Mouse (Mus musculus) kidney, postnatal 0 days (tissue): Measurements from ENCODE around the gene Zfp493. TPM values are rescaled to one million over a fixed set of nuclear protein-coding genes. Genes with fewer than 3 reads are reported as not detected.
"Not testable (repeated sequence)": the region's sequence is repeated elsewhere in the genome, so short reads cannot be mapped to it uniquely, and the experiment has no call there.

ENCODE experiments used
- ATAC-seq: fragments of 200-750 bp; cut with Nextera tagmentation; replicated peaks from 2 replicates; pipeline ENCODE4 v1.8.0; 2017; ENCODE audit warnings: low read depth, moderate number of reproducible peaks, moderate TSS enrichment, moderate library complexity; ENCODE audit not compliant: low FRiP score
- DNase-seq: peaks from one replicate; pipeline ENCODE4 v3.0.0-alpha.2; 2016; ENCODE audit warnings: low spot score
- H3K27ac ChIP-seq: fragments of 300-500 bp; sonication (generic); 2 replicates; pipeline ENCODE4 v1.5.1; 2014; ENCODE audit warnings: mild to moderate bottlenecking
- H3K27me3 ChIP-seq: fragments of 300-500 bp; sonication (generic); 2 replicates; pipeline ENCODE4 v1.6.1; 2014; ENCODE audit warnings: low read length, mixed read lengths; ENCODE audit not compliant: insufficient read depth
- H3K36me3 ChIP-seq: fragments of 300-500 bp; sonication (generic); 2 replicates; pipeline ENCODE4 v1.6.1; 2014; ENCODE audit warnings: low read length, mixed read lengths; ENCODE audit not compliant: insufficient read depth
- H3K4me1 ChIP-seq: fragments of 300-500 bp; sonication (generic); replicated peaks from 2 replicates; pipeline ENCODE4 v1.6.1; 2014; ENCODE audit warnings: antibody characterized with exemption, low read length, mixed read lengths; ENCODE audit not compliant: insufficient read depth
- H3K4me2 ChIP-seq: fragments of 300-500 bp; sonication (generic); 2 replicates; pipeline ENCODE4 v1.6.1; 2014; ENCODE audit warnings: mild to moderate bottlenecking, low read length, moderate library complexity, mixed read lengths
- H3K4me3 ChIP-seq: fragments of 300-500 bp; sonication (generic); replicated peaks from 2 replicates; pipeline ENCODE4 v1.5.1; 2014; ENCODE audit warnings: low read depth, low read length
- H3K9ac ChIP-seq: fragments of 300-500 bp; sonication (generic); 2 replicates; pipeline ENCODE4 v1.6.1; 2014; ENCODE audit warnings: low read depth, low read length
- H3K9me3 ChIP-seq: fragments of 300-500 bp; sonication (generic); replicated peaks from 2 replicates; pipeline ENCODE4 v1.6.1; 2016; ENCODE audit warnings: low read length, inconsistent platforms, mixed read lengths
- CTCF ChIP-seq: IDR thresholded peaks from 2 replicates; pipeline ENCODE4 v1.5.1; 2016; ENCODE audit warnings: antibody characterized with exemption, low read depth, mild to moderate bottlenecking, moderate library complexity
- WGBS: fragments of 180-500 bp; shearing (Covaris S2); extraction: QIAGEN DNeasy Blood & Tissue Kit; methylation state at CpG from one replicate; pipeline ENCODE4 v1.1.7; 2014; 5-methylcytosine and 5-hydroxymethylcytosine counted together
- polyA plus RNA-seq: library from polyadenylated mRNA; unstranded; fragments of >200 nt; fragmentation: Nextera tagmentation; extraction: Ambion mirVana; gene quantifications from 2 replicates; pipeline ENCODE4 v1.2.1, GENCODE M21; 2015

The Zfp493 gene
- 1.6 TPM in 2 replicates for polyA plus RNA-seq

DNA sequence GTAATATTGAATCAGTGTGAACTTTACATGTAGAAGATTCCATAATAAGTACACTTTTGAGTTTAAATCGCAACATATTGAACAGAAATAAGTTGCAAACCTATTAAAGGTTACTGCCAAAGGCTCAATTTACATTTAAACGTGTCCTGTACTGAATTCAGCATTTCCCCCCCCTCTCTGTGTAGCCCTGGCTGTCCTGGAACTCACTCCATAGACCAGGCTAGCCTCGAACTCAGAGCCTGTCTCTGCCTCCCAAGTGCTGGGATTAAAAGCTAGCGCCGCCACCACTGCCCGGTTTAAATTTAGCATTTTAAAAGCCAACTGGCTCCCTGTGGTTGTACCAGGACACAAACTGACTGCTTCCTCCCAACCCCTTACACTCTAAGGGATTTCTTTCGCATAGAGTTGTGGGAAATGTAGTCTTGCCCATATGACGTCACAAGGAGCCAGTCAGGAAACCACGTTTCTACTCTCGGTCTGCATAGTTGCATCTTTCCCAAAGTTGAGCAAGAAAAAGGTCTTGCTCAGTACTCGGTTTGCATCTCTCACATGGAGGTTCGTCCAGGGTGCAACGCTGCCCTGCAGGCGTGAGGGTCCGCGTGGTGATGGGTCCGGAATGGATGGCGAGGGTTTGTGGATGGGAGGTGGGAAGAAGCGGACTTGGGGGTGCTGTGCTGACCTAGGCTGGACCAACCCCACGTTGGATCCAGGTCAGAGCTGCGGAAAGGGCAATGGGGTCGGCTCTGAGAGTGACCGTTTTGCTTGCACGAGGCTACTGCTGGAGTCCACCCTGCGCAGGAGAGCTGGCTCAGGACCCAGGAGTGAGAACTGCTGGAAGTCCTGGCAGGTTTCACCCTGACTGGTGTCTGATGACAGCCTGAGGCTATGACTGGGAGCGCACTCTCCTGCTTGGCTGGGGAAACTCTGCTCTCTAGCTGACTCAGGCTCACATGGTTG, at the start of gene Zfp493:
TSS of gene Zfp493 (plus strand) at position 429 of the 957 bp plus-strand sequence.
- no peak within 1 kb of the TSS; the same call in 1 of the 2 replicates for H3K27ac ChIP-seq
- peak; percentile 90 for DNase-seq

DNA sequence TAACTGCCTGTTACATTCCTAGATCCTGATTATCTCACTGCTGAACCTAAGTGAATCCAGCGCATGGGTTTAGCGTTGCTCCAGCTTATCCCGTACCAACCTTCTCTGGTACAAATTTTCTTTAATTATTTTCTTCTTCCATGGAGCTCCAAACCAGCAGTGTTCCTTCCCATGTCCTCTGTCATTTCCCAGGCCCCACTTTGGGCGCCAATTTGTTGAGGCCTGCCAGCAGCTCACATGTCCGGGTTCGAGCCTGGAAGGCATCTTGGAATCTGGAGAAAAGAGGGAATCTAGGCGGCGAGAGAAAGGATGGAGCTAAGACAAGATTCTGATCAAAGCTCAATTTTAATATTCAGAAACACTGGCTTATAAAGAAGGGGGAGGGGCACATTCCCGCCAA, 45.1 kb upstream of the Zfp493 start:
- DNase-seq, H3K4me3 ChIP-seq, ATAC-seq, H3K9me3 ChIP-seq, H3K4me1 ChIP-seq, H3K27ac ChIP-seq, H3K27me3 ChIP-seq, H3K9ac ChIP-seq, H3K4me2 ChIP-seq, H3K36me3 ChIP-seq: not testable (repeated sequence)
- 91% methylated on average over 9 of the region's 9 CpGs for WGBS

More for the DNA sequence above, at the start of gene Zfp493:
- H3K9ac ChIP-seq = peak within 1 kb of the TSS; percentile 46
- H3K4me1 ChIP-seq = no peaks in the 10 kb centered on the region
- no peaks in the 10 kb centered on the region for H3K27me3 ChIP-seq
- peak; percentile 95 for ATAC-seq
- no peak for TF ChIP-seq CTCF
- H3K9me3 ChIP-seq = no peaks in the 10 kb centered on the region
- no peaks in the 10 kb centered on the region for H3K36me3 ChIP-seq
- H3K4me2 ChIP-seq = peak within 1 kb of the TSS; percentile 67
- peak within 1 kb of the TSS; percentile 49 for H3K4me3 ChIP-seq
- WGBS = 8% methylated on average over 26 of the region's 26 CpGs

DNA sequence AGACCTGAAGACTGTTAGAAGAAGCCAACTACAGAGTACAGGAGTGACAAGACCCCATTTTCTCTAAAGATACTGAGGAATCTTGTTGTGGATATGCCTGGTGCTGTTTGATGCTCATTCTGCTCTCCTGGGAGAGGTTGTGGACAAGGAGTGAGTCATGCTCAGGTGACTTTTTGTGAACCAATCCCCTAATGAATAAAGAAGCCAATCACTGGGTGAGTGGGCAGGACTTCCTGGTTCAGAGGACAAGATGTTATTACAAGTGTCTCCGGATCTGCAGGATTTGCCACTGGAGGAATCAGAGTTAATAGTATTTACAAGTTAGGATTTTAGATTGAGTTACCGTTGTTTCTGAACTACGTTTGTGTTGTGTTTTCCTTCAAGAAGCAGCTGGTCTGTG, 36.6 kb upstream of the Zfp493 start:
- no peaks in the 10 kb centered on the region for H3K4me1 ChIP-seq
- no peak for TF ChIP-seq CTCF
- no peak overlapping the region for H3K4me3 ChIP-seq
- H3K9me3 ChIP-seq = no peaks in the 10 kb centered on the region
- no peak overlapping the region for H3K27ac ChIP-seq
- no peak for ATAC-seq
- no peak overlapping the region for H3K4me2 ChIP-seq
- H3K36me3 ChIP-seq = 0 out of 2 replicates have a peak, but pooled peaks cover under 1% of the 10 kb centered on the region
- no peak overlapping the region for H3K9ac ChIP-seq
- no peak for DNase-seq
- no peaks in the 10 kb centered on the region for H3K27me3 ChIP-seq
- WGBS = 64% methylated on average over 3 of the region's 3 CpGs

DNA sequence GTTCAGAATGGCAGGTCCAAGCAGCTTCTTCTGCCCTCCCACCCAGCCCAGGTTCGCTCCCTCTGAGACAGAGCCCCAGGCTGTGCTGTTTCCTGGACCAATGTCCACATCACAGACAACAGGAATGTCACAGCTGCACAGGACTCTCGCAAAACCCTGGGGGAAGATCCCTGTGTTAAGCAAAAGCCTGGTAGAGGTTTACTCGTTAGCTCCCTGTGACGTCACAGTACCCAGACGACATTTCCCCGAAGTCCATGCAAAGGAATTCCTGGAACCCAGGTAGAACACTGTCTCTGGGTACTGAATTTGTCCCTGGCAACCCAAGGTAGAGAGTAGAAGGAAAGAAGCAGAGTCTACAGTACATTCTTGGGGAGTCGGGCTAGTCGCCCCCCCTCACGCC, 35.6 kb upstream of the Zfp493 start:
- Histone ChIP-seq H3K36me3 (0 out of 2 replicates have a peak, but pooled peaks cover 7% of the 10 kb centered on the region), H3K4me2 (no peak overlapping the region), H3K4me3 (no peak overlapping the region), H3K27ac (no peak overlapping the region), H3K4me1 (no peaks in the 10 kb centered on the region), H3K9ac (no peak overlapping the region), H3K9me3 (no peaks in the 10 kb centered on the region), H3K27me3 (no peaks in the 10 kb centered on the region)
- ATAC-seq (no peak), DNase-seq (no peak)
- 88% methylated on average over 9 of the region's 9 CpGs for WGBS
- TF ChIP-seq CTCF = no peak

DNA sequence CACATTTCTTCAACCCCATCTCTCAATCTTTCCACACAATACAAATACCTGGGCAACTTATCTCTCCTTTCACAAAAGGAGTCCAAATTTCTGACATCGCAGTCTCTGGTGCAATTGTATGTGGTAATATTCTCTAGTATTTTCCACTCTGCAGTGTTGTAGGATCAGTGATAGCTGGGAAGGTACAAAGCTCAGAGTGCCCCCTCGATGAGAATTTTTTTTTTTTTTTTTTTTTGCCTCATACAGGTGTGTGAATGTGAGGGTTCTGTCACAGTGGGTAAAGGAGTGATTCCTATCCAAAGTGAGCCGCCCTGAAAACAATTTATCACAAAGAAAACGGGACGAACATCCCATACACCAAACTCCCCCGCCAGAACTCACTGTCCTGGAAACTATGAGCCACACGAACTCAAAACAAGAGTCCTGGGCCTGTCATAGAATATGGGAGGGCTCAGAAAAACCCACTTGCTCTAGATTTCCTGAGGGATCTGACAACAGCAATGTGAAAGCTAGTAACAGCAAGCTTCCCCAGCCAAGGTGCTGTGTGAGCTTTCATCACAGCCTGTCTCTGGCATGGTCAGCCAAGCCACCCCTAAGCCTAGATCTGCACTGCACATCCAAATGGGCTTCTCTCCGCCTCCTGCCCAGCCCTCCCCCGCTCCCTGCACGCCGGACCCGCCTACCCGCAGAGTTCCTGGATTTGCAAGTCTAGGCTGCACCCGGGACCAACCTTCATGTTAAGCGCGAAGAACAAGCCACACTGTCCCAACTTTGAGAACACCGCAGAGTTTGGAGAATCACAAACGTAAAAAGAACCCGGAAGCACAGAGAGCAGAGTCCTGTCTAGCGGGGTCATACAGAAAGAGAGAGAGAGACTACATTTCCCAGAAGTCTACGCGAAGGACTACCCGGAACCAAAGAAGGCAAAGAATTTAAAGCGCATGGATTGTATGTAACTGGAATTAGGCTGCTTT, 24.9 kb upstream of the Zfp493 start, which contains the start of gene Zfp85:
TSS of gene Zfp85 (minus strand) at position 896 of the 974 bp plus-strand sequence.
- H3K4me2 ChIP-seq = peak within 1 kb of the TSS; percentile 59
- H3K9ac ChIP-seq = peak within 1 kb of the TSS; percentile 62; the same call in 1 of the 2 replicates
- peak; percentile 95 for DNase-seq
- no peaks in the 10 kb centered on the region for H3K36me3 ChIP-seq
- WGBS = 6% methylated on average over 24 of the region's 24 CpGs
- peak; percentile 95 for ATAC-seq
- H3K27ac ChIP-seq = peak within 1 kb of the TSS; percentile 80
- H3K4me1 ChIP-seq = peaks cover 4% of the 10 kb centered on the region; the same call in 1 of the 2 replicates
- H3K9me3 ChIP-seq = no peaks in the 10 kb centered on the region
- no peaks in the 10 kb centered on the region for H3K27me3 ChIP-seq
- H3K4me3 ChIP-seq = peak within 1 kb of the TSS; percentile 74
- TF ChIP-seq CTCF = no peak

DNA sequence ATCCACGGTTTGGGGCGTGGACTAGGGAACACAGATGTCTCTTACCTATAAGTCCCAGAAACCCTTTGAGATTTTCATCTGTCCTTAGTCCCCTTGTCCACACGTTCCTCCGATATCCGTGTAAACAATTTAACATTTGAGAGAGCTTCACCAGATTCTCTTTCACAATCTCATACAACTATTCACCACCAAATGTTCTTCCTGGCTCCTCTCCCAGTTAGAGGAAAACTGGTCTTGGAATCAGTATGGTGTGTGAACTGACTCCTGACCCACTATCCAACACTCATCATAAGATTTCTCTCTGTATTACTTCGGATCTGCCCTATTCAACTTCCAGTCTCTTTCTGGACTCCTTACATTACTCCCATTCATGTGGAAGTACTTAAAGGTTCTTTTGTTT, 23.7 kb upstream of the Zfp493 start:
- H3K9me3 ChIP-seq = no peaks in the 10 kb centered on the region
- no peak for ATAC-seq
- H3K4me3 ChIP-seq = no peak overlapping the region
- no peak for TF ChIP-seq CTCF
- H3K4me1 ChIP-seq = peaks cover 4% of the 10 kb centered on the region; the same call in 1 of the 2 replicates
- no peak overlapping the region for H3K4me2 ChIP-seq
- no peak overlapping the region for H3K27ac ChIP-seq
- no peak overlapping the region for H3K9ac ChIP-seq
- no peaks in the 10 kb centered on the region for H3K36me3 ChIP-seq
- WGBS = 88% methylated on average over 6 of the region's 6 CpGs
- DNase-seq = no peak
- H3K27me3 ChIP-seq = no peaks in the 10 kb centered on the region
